Mouse (Mus musculus) erythroblast, adult 5-6 weeks (primary cell): Measurements from ENCODE around the gene Pgp. TPM values are rescaled to one million over a fixed set of nuclear protein-coding genes. Genes with fewer than 3 reads are reported as not detected.
A peak's percentile ranks its signal among the peaks of the same experiment; 100 is the strongest.
"Not testable (repeated sequence)": the region's sequence is repeated elsewhere in the genome, so short reads cannot be mapped to it uniquely, and the experiment has no call there.

ENCODE experiments used
- ATAC-seq: replicated peaks from 2 replicates; pipeline ENCODE4 v1.8.0; 2016; ENCODE audit warnings: moderate number of reproducible peaks, mild to moderate bottlenecking, moderate TSS enrichment, inconsistent platforms; ENCODE audit not compliant: poor library complexity, low FRiP score, severe bottlenecking
- total RNA-seq, 2 experiments: library from RNA; stranded (forward) in 1 of 2; stranded (reverse) in 1 of 2; fragments of 150-400 nt in 1 of 2; fragments of 200-764, 138-1000 nt in 1 of 2; gene quantifications; 2 replicates each; pipeline versions ENCODE4 v1.2.3 to v1.2.4; 2015 to 2017; ENCODE audit warnings: low replicate concordance in 2 of 2

Gene Pgp
- total RNA-seq, 2 experiments from 2014 or later, result 8.1 to 20.2 TPM

GRCm38 (mm10) chr17:24454756-24455522 is 15.3 kb upstream of the Pgp start:
- ATAC-seq, result peak; percentile 93

GRCm38 (mm10) chr17:24455523-24456206 is 14.5 kb upstream of the Pgp start:
- not testable (repeated sequence) for ATAC-seq

- peak; percentile 76 for ATAC-seq
These were observed 8.6 kb upstream of the Pgp start for GRCm38 (mm10) chr17:24461580-24461979.

GRCm38 (mm10) chr17:24462932-24463331 is 7.3 kb upstream of the Pgp start:
- ATAC-seq, result no peak

GRCm38 (mm10) chr17:24463374-24464133 is 6.6 kb upstream of the Pgp start:
- ATAC-seq, result peak; percentile 16; the same call in 1 of the 2 replicates

GRCm38 (mm10) chr17:24468636-24469246 is 1.5 kb upstream of the Pgp start:
- ATAC-seq, result no peak

GRCm38 (mm10) chr17:24469336-24469909 is 769 bp upstream of the Pgp start:
- ATAC-seq, result no peak

- ATAC-seq, result peak; percentile 19
These were observed 722 bp downstream of the Pgp start for GRCm38 (mm10) chr17:24470701-24471527.

GRCm38 (mm10) chr17:24472512-24472911 is 2.3 kb downstream of the Pgp start:
- no peak for ATAC-seq

- no peak for ATAC-seq
These were observed 3.6 kb downstream of the Pgp start, which contains the start of gene Bricd5 for GRCm38 (mm10) chr17:24473612-24474275. Gene Bricd5, plus strand, starts transcription at chr17:24473884.

- no peak for ATAC-seq
These were observed 4.4 kb downstream of the Pgp start for GRCm38 (mm10) chr17:24474557-24474956.

GRCm38 (mm10) chr17:24475586-24475985 is 5.4 kb downstream of the Pgp start:
- ATAC-seq, result no peak

GRCm38 (mm10) chr17:24476022-24476776 is 6.0 kb downstream of the Pgp start:
- ATAC-seq, result no peak

- ATAC-seq, result no peak
These were observed 7.1 kb downstream of the Pgp start for GRCm38 (mm10) chr17:24477053-24477984.

- ATAC-seq, result peak; percentile 8
These were observed 7.9 kb downstream of the Pgp start for GRCm38 (mm10) chr17:24477985-24478600.
